ENCODE assay signal across 9 mouse cellular contexts in genomic region chr3:115631573-115632416, GRCm38 (mm10).
DNase-seq lines count a peak whose midpoint lies in the region; ATAC-seq lines count a peak whose summit lies in the region.
"Had no signal": no experiment of that assay in that cellular context is flagged by ENCODE, and none has a peak within 500 bp of the region (broad histone marks: within the 10 kb centered on the region; RNA-seq: fewer than 3 reads in every experiment).

No protein-coding gene starts in this region.

- peaks cover 15% of the 10 kb centered on the region for H3K4me1 ChIP-seq in forebrain, embryonic 13.5 days
- H3K4me1 ChIP-seq in neural tube, embryonic 14.5 days (ENCODE audit: control insufficient read depth, insufficient read depth, low read length), result peaks cover 6% of the 10 kb centered on the region; the same call in 1 of the 2 replicates

- H3K4me3 ChIP-seq in forebrain, embryonic 13.5 days, result peak overlapping the region; percentile 12; the same call in 1 of the 2 replicates
- no peak overlapping the region for H3K4me3 ChIP-seq in neural tube, embryonic 14.5 days (ENCODE audit: low read depth, low read length)

- H3K27ac ChIP-seq in forebrain, embryonic 13.5 days, result peak overlapping the region; percentile 37
- H3K27ac ChIP-seq in neural tube, embryonic 14.5 days (ENCODE audit: low read depth, low read length), result peak overlapping the region; percentile 74

- peak; percentile 84 for ATAC-seq in forebrain, embryonic 13.5 days
- ATAC-seq in neural tube, embryonic 14.5 days (ENCODE audit: low read depth), result peak; percentile 90
- ATAC-seq: intestine, embryonic 16.5 days had no signal

- DNase-seq in right cerebral cortex, postnatal 10 days (ENCODE audit: low spot score in 2 of 2), result peak; percentile 37 to 53
- no peak for DNase-seq in right cerebral cortex, postnatal 25 days
- DNase-seq in layer of hippocampus, adult 9-11 months, result peak; percentile 37
- DNase-seq in natural killer cell, adult 2 months (ENCODE audit: low spot score in 2 of 2), result no peak
- DNase-seq in lung, postnatal 36 days, result no peak
- no peak for DNase-seq in adrenal gland, adult (ENCODE audit: inconsistent age in 2 of 2, low spot score in 1 of 2)

- 0 out of 2 replicates have a peak overlapping the region, but pooled peaks have one; percentile 2 for H3K9ac ChIP-seq in forebrain, embryonic 13.5 days
- 0 out of 2 replicates have a peak overlapping the region, but pooled peaks have one; percentile 4 for H3K9ac ChIP-seq in neural tube, embryonic 14.5 days (replicated peaks; ENCODE audit: low read depth, low read length)

- WGBS in forebrain, embryonic 13.5 days, result 21% methylated on average over 17 of the region's 17 CpGs
- 26% methylated on average over 17 of the region's 17 CpGs for WGBS in neural tube, embryonic 14.5 days

- H3K4me2 ChIP-seq in forebrain, embryonic 13.5 days, result peak overlapping the region; percentile 36
- peak overlapping the region; percentile 3; the same call in 1 of the 2 replicates for H3K4me2 ChIP-seq in neural tube, embryonic 14.5 days (ENCODE audit: low read depth, low read length)

- no peaks in the 10 kb centered on the region for H3K36me3 ChIP-seq in forebrain, embryonic 13.5 days (ENCODE audit: poor library complexity, severe bottlenecking)
- H3K36me3 ChIP-seq in neural tube, embryonic 14.5 days (ENCODE audit: control insufficient read depth, insufficient read depth, low read length), result no peaks in the 10 kb centered on the region

- H3K27me3 ChIP-seq in forebrain, embryonic 13.5 days, result peaks cover 4% of the 10 kb centered on the region
- H3K27me3 ChIP-seq in neural tube, embryonic 14.5 days (ENCODE audit: control insufficient read depth, insufficient read depth, low read length), result no peaks in the 10 kb centered on the region

- H3K9me3 ChIP-seq in forebrain, embryonic 13.5 days (replicated peaks), result no peaks in the 10 kb centered on the region
- no peaks in the 10 kb centered on the region for H3K9me3 ChIP-seq in neural tube, embryonic 14.5 days (ENCODE audit: control insufficient read depth, low read length)

Comparison
In these comparisons a context has a peak if more than half of its experiments do, and no peak if none do; other contexts are left out.
1. DNase-seq: peak in right cerebral cortex, postnatal 10 days (2 of 2) and layer of hippocampus, adult 9-11 months (single experiment); none in right cerebral cortex, postnatal 25 days (single experiment), natural killer cell, adult 2 months (0 of 2), lung, postnatal 36 days (single experiment) and adrenal gland, adult (0 of 2).